Mouse (Mus musculus) midbrain, embryonic 12.5 days (tissue): ENCODE results near the gene Fhl5. TPM values are rescaled to one million over a fixed set of nuclear protein-coding genes. Genes with fewer than 3 reads are reported as not detected.
"Not testable (repeated sequence)": the region's sequence is repeated elsewhere in the genome, so short reads cannot be mapped to it uniquely, and the experiment has no call there.

Experiments
- ATAC-seq: fragments of 200-750 bp; cut with Nextera tagmentation; 2 replicates; pipeline ENCODE4 v1.8.0; 2017; ENCODE audit warnings: low read depth, moderate TSS enrichment, moderate library complexity; ENCODE audit not compliant: low FRiP score
- H3K27ac ChIP-seq: fragments of 300-500 bp; sonication (generic); replicated peaks from 2 replicates; pipeline ENCODE4 v1.5.1; 2016; ENCODE audit warnings: mild to moderate bottlenecking
- H3K27me3 ChIP-seq: fragments of 300-500 bp; sonication (generic); 2 replicates; pipeline ENCODE4 v1.6.1; 2016; ENCODE audit warnings: mild to moderate bottlenecking
- H3K36me3 ChIP-seq: fragments of 300-500 bp; sonication (generic); 2 replicates; pipeline ENCODE4 v1.6.1; 2016
- H3K4me1 ChIP-seq: fragments of 300-500 bp; sonication (generic); 2 replicates; pipeline ENCODE4 v1.6.1; 2016
- H3K4me2 ChIP-seq: fragments of 300-500 bp; sonication (generic); replicated peaks from 2 replicates; pipeline ENCODE4 v1.6.1; 2016; ENCODE audit warnings: mild to moderate bottlenecking, moderate library complexity
- H3K4me3 ChIP-seq: fragments of 300-500 bp; sonication (generic); 2 replicates; pipeline ENCODE4 v1.5.1; 2016; ENCODE audit warnings: mild to moderate bottlenecking
- H3K9ac ChIP-seq: fragments of 300-500 bp; sonication (generic); replicated peaks from 2 replicates; pipeline ENCODE4 v1.6.1; 2016; ENCODE audit warnings: mild to moderate bottlenecking, moderate library complexity
- H3K9me3 ChIP-seq: fragments of 300-500 bp; sonication (generic); 2 replicates; pipeline ENCODE4 v1.6.1; 2016; ENCODE audit warnings: mild to moderate bottlenecking
- WGBS: fragments of 180-500 bp; shearing (Covaris S2); methylation state at CpG from one replicate; pipeline ENCODE4 v1.1.7; 2016; 5-methylcytosine and 5-hydroxymethylcytosine counted together
- polyA plus RNA-seq: library from polyadenylated mRNA; unstranded; fragments of >200 nt; fragmentation: Nextera tagmentation; extraction: Ambion mirVana; gene quantifications from 2 replicates; pipeline ENCODE4 v1.2.1, GENCODE M21; 2016

Gene Fhl5
- not detected in 2 replicates for polyA plus RNA-seq

GRCm38 (mm10) chr4:25242776-25243175 is at the start of gene Fhl5:
Fhl5 (minus strand) TSS chr4:25242876.
- H3K27me3 ChIP-seq = no peaks in the 10 kb centered on the region
- WGBS = 93% methylated on average over 3 of the region's 3 CpGs

GRCm38 (mm10) chr4:25285002-25285401 is 42.3 kb upstream of the Fhl5 start:
- not testable (repeated sequence) for H3K9ac ChIP-seq, H3K4me1 ChIP-seq, H3K4me3 ChIP-seq, H3K9me3 ChIP-seq, ATAC-seq, H3K4me2 ChIP-seq, H3K27ac ChIP-seq, H3K36me3 ChIP-seq
- H3K27me3 ChIP-seq = peaks cover 10% of the 10 kb centered on the region; the same call in 1 of the 2 replicates
- 89% methylated on average over 1 of the region's 1 CpGs for WGBS

More at GRCm38 (mm10) chr4:25242776-25243175, at the start of gene Fhl5:
- no peak for ATAC-seq
- Histone ChIP-seq H3K4me3 (no peak within 1 kb of the TSS), H3K9ac (no peak within 1 kb of the TSS), H3K4me2 (no peak within 1 kb of the TSS), H3K27ac (no peak within 1 kb of the TSS), H3K4me1 (no peaks in the 10 kb centered on the region), H3K9me3 (no peaks in the 10 kb centered on the region), H3K36me3 (no peaks in the 10 kb centered on the region)

- peaks cover 10% of the 10 kb centered on the region; the same call in 1 of the 2 replicates for H3K27me3 ChIP-seq
- ATAC-seq = peak; percentile 99
- H3K9me3 ChIP-seq = no peaks in the 10 kb centered on the region
- peaks cover 6% of the 10 kb centered on the region; the same call in 1 of the 2 replicates for H3K4me1 ChIP-seq
- peak within 1 kb of the TSS; percentile 98 for H3K27ac ChIP-seq
- H3K36me3 ChIP-seq = peaks cover 15% of the 10 kb centered on the region
- peak within 1 kb of the TSS; percentile 88 for H3K9ac ChIP-seq
- H3K4me2 ChIP-seq = peak within 1 kb of the TSS; percentile 61
- H3K4me3 ChIP-seq = peak within 1 kb of the TSS; percentile 80
- 0% methylated on average over 30 of the region's 30 CpGs for WGBS
These were observed 39.0 kb upstream of the Fhl5 start, which contains the start of gene Ufl1 for GRCm38 (mm10) chr4:25281671-25282038. Ufl1 (minus strand) TSS chr4:25281821.

DNA sequence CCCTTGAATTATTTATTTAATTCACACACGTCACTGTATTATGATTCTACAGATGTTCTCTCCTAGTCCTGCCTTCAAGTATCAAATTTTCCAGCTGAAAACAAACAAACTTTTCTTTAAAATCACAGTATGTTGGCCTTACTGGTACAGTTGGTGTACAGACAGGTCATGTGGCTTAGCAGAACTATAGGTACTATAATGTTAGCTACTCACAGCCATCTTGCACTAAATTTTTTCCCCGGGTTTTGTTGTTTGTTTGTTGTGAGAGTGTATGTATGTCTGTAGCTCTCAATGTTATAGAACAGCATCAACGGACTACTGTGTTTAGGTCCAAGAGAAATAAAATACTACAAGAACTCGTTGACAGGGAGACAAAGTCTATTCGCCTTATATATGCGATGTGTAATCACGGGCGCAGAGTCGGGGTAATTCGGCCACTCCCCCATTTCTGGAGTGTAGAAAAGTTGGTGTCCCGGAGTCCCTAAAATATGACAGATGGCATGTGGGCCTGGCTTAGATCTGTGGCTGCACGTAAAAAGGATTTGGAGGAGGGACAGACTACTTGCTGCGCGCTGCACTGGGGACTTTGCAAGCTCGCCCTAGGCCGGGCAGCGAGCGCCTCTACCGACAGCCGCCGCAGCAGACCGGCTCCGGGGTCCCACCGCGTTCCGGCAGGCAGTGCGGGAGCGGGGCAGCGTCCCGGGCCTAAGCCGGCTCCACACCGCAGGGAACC is 38.4 kb upstream of the Fhl5 start:
- Histone ChIP-seq H3K4me3 (peak overlapping the region; percentile 80), H3K9ac (peak overlapping the region; percentile 88), H3K4me2 (peak overlapping the region; percentile 61), H3K9me3 (no peaks in the 10 kb centered on the region), H3K4me1 (peaks cover 6% of the 10 kb centered on the region; the same call in 1 of the 2 replicates), H3K27me3 (peaks cover 10% of the 10 kb centered on the region; the same call in 1 of the 2 replicates), H3K36me3 (peaks cover 16% of the 10 kb centered on the region), H3K27ac (peak overlapping the region; percentile 98)
- peak; percentile 92 for ATAC-seq
- WGBS = 1% methylated on average over 32 of the region's 32 CpGs

DNA sequence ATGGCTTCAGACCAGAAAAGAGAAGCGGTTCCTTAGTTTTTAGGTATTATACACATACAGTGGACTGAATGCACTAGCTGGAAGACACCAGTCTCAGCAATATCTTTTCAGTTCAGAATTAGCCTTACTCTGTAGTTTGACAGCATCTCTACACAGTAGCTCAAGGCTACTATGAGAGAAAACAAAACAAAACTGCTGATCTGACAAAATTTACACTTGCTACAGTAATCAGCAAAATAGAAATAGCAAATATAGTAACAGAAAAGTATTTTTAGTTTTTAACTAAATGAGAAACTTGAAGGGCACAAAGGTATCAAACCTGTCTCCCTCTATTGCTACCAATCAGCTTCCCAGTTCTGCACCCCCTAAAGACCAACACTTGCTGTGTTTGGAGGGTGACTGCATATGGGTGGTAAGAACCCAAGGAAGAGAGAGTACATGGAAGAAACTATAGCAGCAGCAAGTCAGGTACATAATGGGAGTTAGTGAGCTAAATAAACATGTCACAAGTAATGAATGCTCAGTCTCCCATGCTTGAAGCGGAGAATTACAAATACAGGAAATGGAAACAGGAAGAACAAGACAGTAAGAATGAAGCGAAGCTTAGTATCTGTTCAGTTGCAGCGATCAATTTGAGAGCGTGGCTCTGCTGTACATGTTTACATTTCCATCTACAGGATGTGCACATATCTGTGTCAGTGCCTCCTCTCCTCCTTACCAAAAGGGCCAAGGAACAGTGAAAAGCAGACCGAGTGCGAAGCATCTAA is 30.4 kb upstream of the Fhl5 start:
- 93% methylated on average over 7 of the region's 7 CpGs for WGBS
- H3K9ac ChIP-seq = no peak overlapping the region
- H3K4me1 ChIP-seq = no peaks in the 10 kb centered on the region
- H3K36me3 ChIP-seq = peaks cover 67% of the 10 kb centered on the region
- H3K4me2 ChIP-seq = no peak overlapping the region
- ATAC-seq = no peak
- H3K27me3 ChIP-seq = no peaks in the 10 kb centered on the region
- H3K27ac ChIP-seq = no peak overlapping the region
- H3K9me3 ChIP-seq = no peaks in the 10 kb centered on the region
- H3K4me3 ChIP-seq = no peak overlapping the region

GRCm38 (mm10) chr4:25271926-25272325 is 29.2 kb upstream of the Fhl5 start:
- no peak for ATAC-seq
- no peaks in the 10 kb centered on the region for H3K9me3 ChIP-seq
- H3K36me3 ChIP-seq = peaks cover 66% of the 10 kb centered on the region

GRCm38 (mm10) chr4:25267144-25267543 is 24.5 kb upstream of the Fhl5 start:
- Histone ChIP-seq H3K27me3 (no peaks in the 10 kb centered on the region), H3K9ac (no peak overlapping the region), H3K27ac (no peak overlapping the region), H3K36me3 (peaks cover 60% of the 10 kb centered on the region), H3K9me3 (0 out of 2 replicates have a peak, but pooled peaks cover 3% of the 10 kb centered on the region), H3K4me3 (no peak overlapping the region), H3K4me1 (no peaks in the 10 kb centered on the region), H3K4me2 (no peak overlapping the region)
- no peak for ATAC-seq
- WGBS = 94% methylated on average over 3 of the region's 3 CpGs

More at GRCm38 (mm10) chr4:25271926-25272325, 29.2 kb upstream of the Fhl5 start:
- 97% methylated on average over 1 of the region's 1 CpGs for WGBS
- H3K9ac ChIP-seq = no peak overlapping the region
- no peak overlapping the region for H3K4me2 ChIP-seq
- H3K27me3 ChIP-seq = no peaks in the 10 kb centered on the region
- H3K27ac ChIP-seq = no peak overlapping the region
- H3K4me1 ChIP-seq = no peaks in the 10 kb centered on the region
- no peak overlapping the region for H3K4me3 ChIP-seq

DNA sequence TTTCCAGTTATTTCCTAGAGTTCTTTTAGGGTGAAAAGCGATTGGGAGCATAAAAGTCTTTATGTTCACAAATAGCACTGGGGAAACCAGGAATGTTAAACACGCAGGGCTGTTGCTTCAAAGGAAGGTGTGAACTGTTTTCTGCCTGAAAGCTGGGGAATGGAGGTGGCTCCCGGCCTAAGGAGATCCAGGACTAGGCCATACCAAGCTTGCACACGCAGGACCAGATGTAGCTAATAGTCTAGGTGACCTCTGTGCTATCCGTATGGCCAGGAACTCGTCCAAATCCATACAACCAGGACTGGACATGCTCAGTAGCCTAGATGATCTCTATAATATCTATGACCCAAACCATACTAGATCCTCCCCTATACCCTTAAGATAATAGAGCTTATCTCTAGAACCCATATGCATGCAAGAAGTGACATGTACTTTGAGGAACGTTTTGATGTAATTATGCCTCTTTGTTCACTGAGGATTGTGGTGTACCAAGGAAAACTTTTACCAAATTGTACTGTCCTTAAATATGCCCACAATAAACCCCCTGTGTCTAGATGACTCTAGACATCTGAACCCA is 15.2 kb upstream of the Fhl5 start:
- 92% methylated on average over 7 of the region's 7 CpGs for WGBS
- Histone ChIP-seq H3K4me2 (no peak overlapping the region), H3K9me3 (no peaks in the 10 kb centered on the region), H3K4me3 (no peak overlapping the region), H3K4me1 (no peaks in the 10 kb centered on the region), H3K9ac (no peak overlapping the region), H3K36me3 (peaks cover 44% of the 10 kb centered on the region), H3K27me3 (no peaks in the 10 kb centered on the region), H3K27ac (no peak overlapping the region)
- no peak for ATAC-seq

DNA sequence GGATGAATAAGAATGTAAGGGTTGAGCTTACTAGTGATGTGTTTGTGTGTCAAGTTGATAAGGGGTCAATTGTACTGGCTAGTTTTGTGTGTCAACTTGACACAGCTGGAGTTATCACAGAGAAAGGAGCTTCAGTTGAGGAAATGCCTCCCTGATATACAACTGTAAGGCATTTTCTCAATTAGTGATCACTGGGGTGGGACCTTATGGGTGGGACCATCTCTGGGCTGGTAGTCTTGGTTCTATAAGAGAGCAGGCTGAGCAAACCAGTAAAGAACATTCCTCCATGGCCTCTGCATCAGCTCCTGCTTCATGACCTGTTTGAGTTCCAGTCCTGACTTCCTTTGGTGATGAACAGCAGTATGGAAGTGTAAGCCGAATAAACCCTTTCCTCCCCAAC is 7.0 kb downstream of the Fhl5 start:
- H3K36me3 ChIP-seq, H3K9ac ChIP-seq, ATAC-seq, H3K4me2 ChIP-seq, H3K9me3 ChIP-seq, H3K4me3 ChIP-seq, H3K27me3 ChIP-seq, H3K4me1 ChIP-seq, H3K27ac ChIP-seq: not testable (repeated sequence)
- 88% methylated on average over 1 of the region's 1 CpGs for WGBS

GRCm38 (mm10) chr4:25233767-25234166 is 8.9 kb downstream of the Fhl5 start:
- not testable (repeated sequence) for H3K4me3 ChIP-seq, H3K27me3 ChIP-seq, H3K4me1 ChIP-seq, H3K9ac ChIP-seq, H3K4me2 ChIP-seq, H3K9me3 ChIP-seq, H3K27ac ChIP-seq, H3K36me3 ChIP-seq, ATAC-seq
- WGBS = 94% methylated on average over 1 of the region's 1 CpGs

DNA sequence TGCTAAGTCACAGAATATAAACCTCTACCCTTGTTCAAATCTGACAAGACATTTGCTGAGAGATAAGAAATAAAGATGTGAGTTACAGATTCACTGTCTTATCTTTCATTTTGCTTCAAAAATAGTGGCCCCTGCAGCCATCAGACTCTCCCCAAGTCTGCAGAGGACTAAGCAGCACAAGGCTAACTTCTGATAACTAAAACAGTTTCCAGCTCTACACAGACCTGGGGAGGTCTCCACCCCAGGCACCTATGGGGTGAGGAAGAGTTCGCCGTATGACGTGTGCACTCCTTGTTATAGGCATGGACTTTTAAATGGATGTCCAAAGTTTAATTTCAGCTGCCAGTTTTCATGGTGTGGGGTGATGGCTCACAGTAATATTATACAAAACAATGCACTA is 10.1 kb downstream of the Fhl5 start:
- Histone ChIP-seq H3K4me2 (no peak overlapping the region), H3K9ac (no peak overlapping the region), H3K36me3 (no peaks in the 10 kb centered on the region), H3K4me3 (no peak overlapping the region), H3K9me3 (no peaks in the 10 kb centered on the region), H3K27ac (no peak overlapping the region), H3K4me1 (no peaks in the 10 kb centered on the region), H3K27me3 (no peaks in the 10 kb centered on the region)
- WGBS = 89% methylated on average over 3 of the region's 3 CpGs
- no peak for ATAC-seq

DNA sequence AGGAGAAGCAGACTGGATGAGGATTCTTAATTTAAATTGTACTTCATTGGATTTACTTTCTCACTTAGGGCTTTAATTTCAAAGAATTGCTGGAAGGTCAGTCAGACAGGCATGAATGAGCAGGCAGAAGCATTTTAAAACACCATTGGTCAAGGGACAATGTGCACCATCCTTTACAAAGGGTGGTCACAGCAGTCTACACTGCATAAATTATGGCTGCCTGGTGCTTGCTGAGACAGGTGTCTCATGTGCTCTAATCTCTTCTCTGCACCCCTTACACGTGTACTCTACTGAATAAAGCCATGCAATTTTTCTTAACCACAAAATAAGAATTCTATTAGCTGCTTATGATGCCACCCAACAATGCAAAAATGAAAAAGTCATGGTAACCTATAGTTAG is 15.1 kb downstream of the Fhl5 start:
- H3K9me3 ChIP-seq = no peaks in the 10 kb centered on the region
- ATAC-seq = no peak
- H3K4me1 ChIP-seq = no peaks in the 10 kb centered on the region
- no peaks in the 10 kb centered on the region for H3K36me3 ChIP-seq
- no peak overlapping the region for H3K4me3 ChIP-seq
- no peak overlapping the region for H3K4me2 ChIP-seq
- H3K27me3 ChIP-seq = no peaks in the 10 kb centered on the region
- H3K27ac ChIP-seq = no peak overlapping the region
- no peak overlapping the region for H3K9ac ChIP-seq
- WGBS = 5% methylated on average over 1 of the region's 1 CpGs
